Mouse (Mus musculus) B cell, adult 2 months (primary cell): ENCODE measurements around the gene Emsy.

Experiments used
- DNase-seq, 2 experiments: peaks; one replicate each; pipeline ENCODE4 v3.0.0; 2022

Emsy gene

DNA sequence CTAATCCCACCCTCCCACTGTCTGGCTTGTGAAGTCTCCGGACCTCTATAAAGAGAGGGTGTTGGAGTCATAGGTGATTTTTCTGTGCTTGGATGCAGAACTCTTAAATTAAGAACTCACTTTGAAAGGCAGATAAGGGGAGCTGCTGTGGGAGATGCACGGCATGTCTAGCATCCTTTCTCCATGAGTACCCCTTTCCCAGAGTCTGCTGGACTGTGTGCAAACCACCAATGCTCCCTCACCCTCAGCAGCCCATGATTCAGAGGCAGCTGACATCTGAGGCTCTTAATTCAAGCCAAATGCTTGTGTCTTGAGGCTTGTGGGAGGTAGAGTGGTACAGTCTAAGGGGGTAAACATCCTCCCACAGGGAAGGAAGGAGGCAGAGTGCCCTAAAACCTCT lies 115.7 kb downstream of the Emsy start:
- DNase-seq = no peak

DNA sequence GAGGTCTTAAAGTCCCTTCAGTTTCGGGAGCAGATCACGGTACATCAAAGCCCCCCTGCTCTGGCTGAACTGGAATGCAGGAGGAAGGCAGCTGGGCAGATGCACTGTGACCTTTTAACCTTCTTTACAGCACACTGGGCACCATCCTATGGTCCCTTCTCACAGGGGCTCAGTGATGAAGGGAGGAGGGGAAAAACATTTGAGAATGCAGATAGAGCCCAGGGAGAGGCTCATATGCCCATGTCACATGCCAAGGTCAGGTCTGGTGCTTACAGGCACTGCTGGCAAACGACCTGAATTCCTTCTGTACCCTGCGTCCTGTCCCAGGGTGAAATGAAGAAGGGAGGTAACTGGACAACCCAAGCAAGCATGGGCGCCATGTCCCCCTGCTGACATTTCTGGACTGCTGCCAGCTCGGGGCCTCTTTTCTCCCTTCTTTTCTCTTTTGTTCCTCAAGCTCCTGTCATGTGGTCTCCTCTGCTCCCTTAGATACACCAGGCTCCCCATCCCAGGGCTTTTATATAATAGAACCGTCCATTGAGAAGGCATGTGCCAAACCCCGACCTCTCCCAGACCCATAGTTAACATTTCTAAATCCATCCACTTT lies 118.5 kb downstream of the Emsy start:
- DNase-seq = no peak

DNA sequence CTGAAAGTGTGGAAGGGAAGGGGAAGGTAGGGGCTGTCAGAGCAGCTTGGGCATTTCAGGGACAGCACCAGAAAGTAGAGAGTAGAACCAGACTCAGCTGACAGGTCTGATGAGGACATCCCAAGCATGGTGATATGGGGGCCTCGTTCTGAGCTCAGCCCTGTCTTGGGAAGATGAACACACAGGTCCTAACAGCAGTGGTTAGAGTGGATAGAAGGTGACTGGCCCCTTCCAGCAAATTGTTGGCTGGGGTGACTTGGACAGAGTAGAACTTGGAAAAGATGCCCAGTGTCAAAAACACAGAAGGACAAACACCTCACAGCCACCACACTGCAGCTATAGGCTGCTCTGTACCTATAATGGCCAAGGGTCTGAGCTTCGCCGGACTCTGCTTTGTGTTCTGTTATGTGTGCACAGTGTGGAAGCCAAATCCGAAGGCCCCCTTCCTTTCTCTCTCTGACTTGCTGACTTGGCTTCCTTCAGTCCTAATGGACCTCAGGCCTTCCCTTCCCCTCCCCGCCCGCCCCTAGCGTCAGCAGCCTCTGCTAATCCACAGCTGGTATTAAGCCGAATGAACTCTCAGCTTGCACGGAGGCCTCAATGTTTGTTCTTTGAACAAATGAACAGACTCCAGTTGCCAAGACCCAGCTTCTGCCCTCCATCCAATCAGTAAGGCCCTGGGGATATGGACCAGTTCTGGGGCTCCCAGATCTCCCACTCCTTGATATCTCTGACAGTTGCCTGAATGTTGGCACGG lies 119.2 kb downstream of the Emsy start:
- no peak for DNase-seq
